Mouse (Mus musculus) adrenal gland, postnatal 36 days (tissue): Measurements from ENCODE around the gene Cacna1c. TPM values are rescaled to one million over a fixed set of nuclear protein-coding genes. Genes with fewer than 3 reads are reported as not detected.

Experiments used
- DNase-seq, 2 experiments: peaks; one replicate each; pipeline ENCODE4 v3.0.0; 2021; ENCODE audit warnings: mixed read lengths in 1 of 2
- total RNA-seq, 2 experiments: library from RNA; stranded (reverse); gene quantifications; 2 replicates each; pipeline ENCODE4 v1.2.3; 2021

Gene Cacna1c
- total RNA-seq, 2 experiments from 2014 or later, result 85.2 to 128 TPM

GRCm38 (mm10) chr6:118848640-118849039, 347.6 kb downstream of the Cacna1c start:
- DNase-seq, result peak in 1 of 2 experiments; percentile 37

- DNase-seq, result peak; percentile 74
Measured at GRCm38 (mm10) chr6:118847751-118848150, 348.5 kb downstream of the Cacna1c start.

- DNase-seq, result peak; percentile 44 to 47
Measured at GRCm38 (mm10) chr6:118845829-118846228, 350.4 kb downstream of the Cacna1c start.

- no peak for DNase-seq
Measured at GRCm38 (mm10) chr6:118845180-118845579, 351.0 kb downstream of the Cacna1c start.

GRCm38 (mm10) chr6:118843566-118843965, 352.7 kb downstream of the Cacna1c start:
- no peak for DNase-seq

- DNase-seq, result no peak
Measured at GRCm38 (mm10) chr6:118841892-118842291, 354.3 kb downstream of the Cacna1c start.

- DNase-seq, result peak in 1 of 2 experiments; percentile 36
Measured at GRCm38 (mm10) chr6:118838919-118839915, 357.0 kb downstream of the Cacna1c start.

- no peak for DNase-seq
Measured at GRCm38 (mm10) chr6:118836693-118837092, 359.5 kb downstream of the Cacna1c start.

GRCm38 (mm10) chr6:118834046-118834445, 362.2 kb downstream of the Cacna1c start:
- no peak for DNase-seq

- DNase-seq, result no peak
Measured at GRCm38 (mm10) chr6:118833049-118833448, 363.2 kb downstream of the Cacna1c start.

GRCm38 (mm10) chr6:118832616-118833015, 363.6 kb downstream of the Cacna1c start:
- no peak for DNase-seq

GRCm38 (mm10) chr6:118830851-118831250, 365.4 kb downstream of the Cacna1c start:
- DNase-seq, result no peak

- no peak for DNase-seq
Measured at GRCm38 (mm10) chr6:118828187-118828586, 368.0 kb downstream of the Cacna1c start.

- DNase-seq, result no peak
Measured at GRCm38 (mm10) chr6:118827560-118827959, 368.7 kb downstream of the Cacna1c start.

GRCm38 (mm10) chr6:118825400-118825871, 370.8 kb downstream of the Cacna1c start:
- DNase-seq, result no peak

GRCm38 (mm10) chr6:118821536-118821935, 374.7 kb downstream of the Cacna1c start:
- DNase-seq, result peak in 1 of 2 experiments; percentile 46

GRCm38 (mm10) chr6:118819657-118820056, 376.6 kb downstream of the Cacna1c start:
- DNase-seq, result no peak

- peak; percentile 36 to 63 for DNase-seq
Measured at GRCm38 (mm10) chr6:118817928-118818503, 378.2 kb downstream of the Cacna1c start.

GRCm38 (mm10) chr6:118816253-118816652, 380.0 kb downstream of the Cacna1c start:
- DNase-seq, result no peak

- no peak for DNase-seq
Measured at GRCm38 (mm10) chr6:118812556-118812955, 383.7 kb downstream of the Cacna1c start.

- DNase-seq, result no peak
Measured at GRCm38 (mm10) chr6:118812007-118812406, 384.2 kb downstream of the Cacna1c start.

- no peak for DNase-seq
Measured at GRCm38 (mm10) chr6:118810834-118811233, 385.4 kb downstream of the Cacna1c start.

GRCm38 (mm10) chr6:118805139-118805538, 391.1 kb downstream of the Cacna1c start:
- DNase-seq, result peak; percentile 37
